Mouse (Mus musculus): ENCODE data around the gene Olfr164. TPM values are rescaled to one million over a fixed set of nuclear protein-coding genes. Genes with fewer than 3 reads are reported as not detected.

Gene Olfr164
- polyA plus RNA-seq (2012; rRNA removed), result not detected in 2 replicates

DNA sequence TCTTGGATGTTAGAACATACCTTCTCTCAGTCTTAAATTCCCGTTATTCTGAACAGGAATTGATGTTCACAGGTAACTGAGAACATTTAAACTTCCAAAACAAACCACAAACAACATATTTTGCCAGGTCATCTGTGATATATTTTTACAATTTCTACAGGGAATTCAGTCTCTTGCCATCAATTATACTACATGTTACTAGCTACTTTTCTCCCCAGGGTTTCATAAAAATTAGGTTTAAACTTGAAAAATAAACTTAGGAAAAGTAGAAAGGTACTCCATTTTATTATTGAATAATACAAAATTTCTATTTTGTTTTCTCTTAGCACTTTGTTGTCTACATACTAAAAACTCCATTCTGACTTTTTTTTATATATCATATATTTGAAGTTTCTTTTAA lies at the start of gene Olfr164:
TSS of gene Olfr164 (minus strand) at position 101 of the 400 bp plus-strand sequence.
- DNase-seq (ENCODE audit: low read depth, low spot score), result no peak
- WGBS, result 25% methylated on average over 1 of the region's 1 CpGs

DNA sequence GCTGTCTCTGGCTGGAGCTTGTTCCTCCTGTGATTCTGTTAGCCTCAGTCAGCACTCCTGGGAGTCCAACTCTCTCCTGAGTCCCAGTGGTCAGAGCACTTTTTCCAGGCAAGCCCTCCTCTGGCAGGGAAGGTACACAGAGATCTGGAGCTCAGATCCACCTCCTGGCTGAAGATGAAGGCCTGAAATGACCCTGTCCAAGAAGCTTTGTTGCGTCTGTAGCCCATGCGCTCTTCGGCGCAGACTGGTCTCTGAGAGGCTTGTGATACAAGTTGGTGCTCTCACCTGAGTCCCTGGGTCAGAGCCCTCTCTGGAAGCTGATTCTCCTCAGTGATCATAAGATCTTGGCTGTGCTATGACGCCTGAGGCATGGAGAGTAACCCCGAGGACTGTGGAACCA lies 35.2 kb upstream of the Olfr164 start:
- 92% methylated on average over 6 of the region's 6 CpGs for WGBS
- no peak for DNase-seq (ENCODE audit: low read depth, low spot score)

DNA sequence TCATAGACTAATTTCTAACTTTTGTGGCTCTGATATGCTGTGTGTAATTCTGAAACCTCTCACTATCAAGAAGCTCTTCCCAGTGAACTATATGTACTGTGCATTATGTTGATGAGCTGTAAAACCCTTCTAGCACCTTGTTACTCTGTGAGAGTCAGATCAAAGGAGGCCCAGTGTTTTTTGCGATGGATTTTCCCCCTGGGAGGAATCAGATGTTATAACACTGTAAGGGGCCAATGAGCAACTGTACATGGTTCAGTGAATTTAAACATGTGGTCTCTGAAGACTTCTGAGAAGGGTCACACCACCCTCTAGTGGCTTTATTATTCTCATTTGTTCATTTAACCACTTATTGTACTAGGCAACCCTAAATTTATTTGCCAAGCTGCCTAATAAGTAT lies 50.6 kb downstream of the Olfr164 start:
- DNase-seq (ENCODE audit: low read depth, low spot score), result no peak
- WGBS, result 24% methylated on average over 1 of the region's 1 CpGs

- 25% methylated on average over 1 of the region's 1 CpGs for WGBS
- DNase-seq (ENCODE audit: low read depth, low spot score), result no peak
Observed at GRCm38 (mm10) chr16:19260780-19261179, 53.1 kb downstream of the Olfr164 start.

DNA sequence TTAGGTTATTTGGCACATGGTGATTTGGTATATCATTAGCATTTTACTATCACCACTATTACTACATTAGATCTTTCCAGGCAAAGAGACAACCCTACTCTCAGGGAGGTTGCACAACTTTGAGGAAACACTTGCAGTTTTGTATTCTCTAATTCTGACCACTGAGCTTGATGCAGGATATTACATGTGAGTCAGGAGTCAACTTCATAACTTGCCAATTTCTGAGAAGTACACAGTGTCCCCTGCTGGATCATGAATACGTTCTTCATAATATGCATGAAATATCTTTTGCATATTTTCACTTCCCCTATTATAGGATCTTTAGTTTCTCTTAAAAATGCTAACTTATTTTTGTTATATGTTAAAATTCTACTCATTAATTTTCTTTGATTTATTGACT lies 68.0 kb downstream of the Olfr164 start:
- 74% methylated on average over 1 of the region's 1 CpGs for WGBS
- DNase-seq (ENCODE audit: low read depth, low spot score), result no peak

DNA sequence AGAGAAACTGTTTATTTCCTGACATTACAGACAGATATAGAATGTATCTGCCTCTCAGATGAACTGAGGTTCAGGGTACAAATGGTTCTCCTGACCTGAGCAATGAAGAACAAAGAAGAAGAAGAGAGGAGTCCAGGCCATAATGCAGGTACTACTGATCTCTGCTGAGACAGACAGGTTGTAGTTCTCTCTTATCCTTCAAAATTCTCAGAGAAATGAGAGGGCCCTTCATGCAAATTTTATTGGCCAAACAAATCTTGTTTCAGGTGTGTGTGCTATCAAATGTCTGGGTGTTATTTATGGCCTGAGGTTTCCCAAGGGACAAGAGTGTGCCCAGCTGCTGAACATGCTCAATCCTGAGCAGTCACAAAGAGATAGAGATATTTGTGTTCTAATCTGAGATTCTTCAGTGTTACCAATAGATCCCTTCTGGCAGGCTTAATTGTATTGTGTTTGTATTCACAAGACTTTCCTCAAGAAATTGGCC lies 72.3 kb downstream of the Olfr164 start:
- DNase-seq (ENCODE audit: low read depth, low spot score), result no peak

- DNase-seq (ENCODE audit: low read depth, low spot score), result no peak
- 72% methylated on average over 6 of the region's 6 CpGs for WGBS
Observed at GRCm38 (mm10) chr16:19240792-19241538, 72.9 kb downstream of the Olfr164 start.

GRCm38 (mm10) chr16:19236719-19237118 lies 77.1 kb downstream of the Olfr164 start:
- 78% methylated on average over 4 of the region's 4 CpGs for WGBS
- DNase-seq (ENCODE audit: low read depth, low spot score), result no peak

Other genes with a start within 250 kb of the Olfr164 start
- 4.4 and 5.0 TPM in 2 replicates for gene Olfr165, start 109.1 kb upstream of the Olfr164 start, polyA plus RNA-seq (2012; rRNA removed)
- not detected in 2 replicates for gene Olfr166, start 169.6 kb upstream of the Olfr164 start, polyA plus RNA-seq (2012; rRNA removed)
- gene Olfr167, start 208.2 kb upstream of the Olfr164 start, polyA plus RNA-seq (2012; rRNA removed), result not detected in 2 replicates
- gene Olfr168, start 221.5 kb upstream of the Olfr164 start, polyA plus RNA-seq (2012; rRNA removed), result not detected in 2 replicates

Data from large intestine, adult 2 months (tissue).